Mouse (Mus musculus) ovary, postnatal 10 days (tissue): ENCODE data around the gene Depp1.
"Not testable (repeated sequence)": the region's sequence is repeated elsewhere in the genome, so short reads cannot be mapped to it uniquely, and the experiment has no call there.

Experiments
- DNase-seq: peaks from one replicate; pipeline ENCODE4 v3.0.0; 2022; ENCODE audit warnings: low spot score

Depp1 gene

DNA sequence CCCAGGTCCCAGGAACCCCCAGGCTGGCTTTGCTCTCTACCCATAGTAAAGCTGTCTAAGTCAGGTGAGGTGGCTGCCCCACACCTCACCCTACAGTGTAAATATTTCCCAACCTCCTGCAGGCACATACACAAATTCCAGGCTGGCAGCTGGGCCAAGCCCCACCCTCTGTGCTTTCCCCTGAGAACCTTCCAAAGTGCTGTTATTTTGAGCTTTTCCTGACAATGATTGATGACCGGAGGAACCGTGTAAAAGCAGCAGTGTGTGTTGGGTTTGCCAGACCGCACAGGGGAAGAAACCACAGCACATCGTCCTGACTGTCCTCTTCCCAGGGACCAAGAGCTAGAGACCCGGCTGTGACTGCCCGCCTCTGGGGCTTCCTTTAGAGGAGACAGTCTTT, at the start of gene Depp1:
Gene Depp1, plus strand, starts transcription at position 204 of the 400 bp plus-strand sequence.
- DNase-seq, result no peak

DNA sequence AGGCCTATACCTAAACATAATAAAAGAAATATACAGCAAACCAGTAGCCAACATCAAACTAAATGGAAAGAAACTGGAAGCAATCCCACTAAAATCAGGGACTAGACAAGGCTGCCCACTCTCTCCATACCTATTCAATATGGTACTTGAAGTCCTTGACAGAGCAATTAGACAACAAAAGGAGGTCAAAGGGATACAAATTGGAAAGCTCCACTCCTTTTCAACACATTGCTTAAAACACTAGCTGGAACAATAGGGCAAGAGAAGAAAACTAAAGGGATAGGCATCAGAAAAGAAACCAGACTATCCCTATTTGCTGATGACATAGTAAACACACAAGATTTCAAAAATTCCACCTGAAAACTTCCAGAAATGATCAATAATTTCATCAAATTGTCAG, 49.4 kb upstream of the Depp1 start:
- DNase-seq, result not testable (repeated sequence)

DNA sequence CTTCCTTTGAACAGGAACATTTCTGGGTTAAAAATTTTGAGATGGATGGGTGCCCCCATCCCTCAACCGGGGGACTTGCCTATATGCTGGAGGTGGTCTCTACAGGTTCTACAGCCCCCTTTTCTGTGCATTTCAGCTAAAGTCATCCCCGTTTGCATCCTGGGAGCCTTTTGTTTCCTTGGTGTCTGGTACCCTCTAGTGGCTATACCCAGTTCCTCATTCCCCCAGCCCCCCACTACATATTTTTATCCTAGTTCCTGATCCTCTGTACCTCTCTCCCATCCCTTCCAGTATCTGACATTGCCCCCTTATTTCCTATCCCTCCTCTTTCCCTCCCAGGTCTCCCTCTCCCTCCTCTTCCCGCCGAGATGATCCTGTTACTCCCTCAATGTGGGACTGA, 43.2 kb upstream of the Depp1 start:
- DNase-seq, result no peak

GRCm38 (mm10) chr6:116615719-116616118, 34.7 kb upstream of the Depp1 start:
- no peak for DNase-seq

- DNase-seq, result no peak
Observed at GRCm38 (mm10) chr6:116618073-116618472, 32.3 kb upstream of the Depp1 start.

- DNase-seq, result no peak
Observed at GRCm38 (mm10) chr6:116621318-116622023, 28.9 kb upstream of the Depp1 start.

DNA sequence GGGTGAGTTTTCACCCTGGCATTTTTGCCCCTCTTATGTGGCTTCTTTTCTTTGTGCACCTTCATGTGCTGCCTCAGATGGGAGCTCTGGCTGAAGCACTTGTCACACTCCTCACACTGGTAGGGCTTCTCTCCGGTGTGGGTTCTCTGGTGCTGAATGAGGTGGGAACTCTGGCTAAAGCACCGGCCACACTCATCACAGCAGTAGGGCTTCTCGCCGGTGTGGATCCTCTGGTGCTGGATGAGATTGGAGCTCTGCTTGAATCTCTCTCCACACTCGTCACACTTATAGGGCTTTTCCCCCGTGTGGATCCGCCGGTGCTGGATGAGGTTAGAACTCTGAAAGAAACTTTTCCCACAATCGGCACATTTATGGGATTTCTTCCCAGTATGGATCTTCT, 24.0 kb upstream of the Depp1 start:
- DNase-seq, result not testable (repeated sequence)

GRCm38 (mm10) chr6:116628095-116628494, 22.3 kb upstream of the Depp1 start:
- no peak for DNase-seq

GRCm38 (mm10) chr6:116628539-116629171, 21.8 kb upstream of the Depp1 start, which contains the start of gene Zfp422:
Gene Zfp422, minus strand, starts transcription at chr6:116628999.
- DNase-seq, result peak; percentile 55

DNA sequence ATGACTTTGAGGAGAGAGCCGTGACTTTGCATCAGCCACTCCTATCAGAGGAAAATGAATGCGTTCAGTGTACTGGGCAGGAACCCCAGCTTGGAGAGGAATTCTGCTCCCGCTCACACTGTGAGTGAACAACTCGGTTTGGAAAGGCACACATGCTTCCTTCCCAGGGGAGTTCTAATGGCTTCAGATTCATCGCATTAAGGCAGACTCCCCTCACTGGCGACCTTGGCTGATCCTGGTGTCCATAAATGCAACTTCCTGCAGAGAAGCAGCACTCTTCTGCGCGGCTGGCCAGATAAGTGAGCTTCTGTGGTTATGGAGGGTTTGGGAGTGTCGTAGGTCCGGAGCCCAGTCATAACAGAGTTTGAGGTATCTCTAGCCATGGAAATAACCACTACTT, 20.6 kb upstream of the Depp1 start:
- no peak for DNase-seq

GRCm38 (mm10) chr6:116632129-116632528, 18.3 kb upstream of the Depp1 start:
- peak; percentile 45 for DNase-seq

- DNase-seq, result no peak
Observed at GRCm38 (mm10) chr6:116633741-116634695, 16.4 kb upstream of the Depp1 start.

DNA sequence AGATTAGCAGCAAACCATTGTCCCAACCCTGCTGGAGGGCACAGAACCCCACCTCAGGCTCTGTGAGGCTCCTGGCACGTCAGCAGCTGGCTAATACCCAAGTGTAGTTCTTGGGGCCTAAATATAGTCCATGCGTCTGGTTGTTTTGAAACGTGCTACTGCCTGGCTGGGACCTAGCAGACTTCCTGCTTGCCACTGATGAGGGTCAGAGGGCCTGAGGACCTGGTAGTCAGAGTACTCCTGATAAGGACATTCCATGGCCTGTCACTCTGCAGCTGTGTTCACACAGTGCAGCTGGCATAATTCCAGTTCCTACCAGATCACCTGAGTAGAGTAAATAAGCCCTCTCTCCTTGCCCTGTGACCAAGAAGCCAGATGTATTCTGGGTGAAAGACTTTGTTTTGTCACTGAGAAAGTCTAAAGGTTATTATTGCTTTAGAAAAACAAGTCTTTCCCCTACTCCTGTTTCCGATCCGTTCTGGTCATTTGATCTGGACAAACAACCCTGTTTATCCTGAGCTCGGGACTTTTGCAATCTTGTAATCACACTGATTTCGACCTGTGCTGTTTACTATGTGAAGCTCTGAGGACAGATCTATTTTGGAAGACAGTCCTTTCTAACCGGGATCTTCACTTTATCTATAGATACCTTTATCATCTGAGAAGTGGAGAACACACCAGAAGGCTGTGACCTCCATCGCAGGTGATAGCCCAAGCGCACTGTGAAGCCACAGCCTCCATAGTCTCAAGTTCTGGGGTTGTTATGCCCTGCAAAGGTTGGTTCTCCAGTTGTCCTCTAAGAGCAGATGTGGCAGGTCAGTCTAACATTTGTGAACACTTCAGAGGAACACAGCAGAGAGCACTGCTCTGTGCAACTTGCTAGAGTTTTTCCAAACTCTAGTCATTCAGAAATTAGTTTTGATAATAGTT, 14.9 kb upstream of the Depp1 start:
- no peak for DNase-seq

DNA sequence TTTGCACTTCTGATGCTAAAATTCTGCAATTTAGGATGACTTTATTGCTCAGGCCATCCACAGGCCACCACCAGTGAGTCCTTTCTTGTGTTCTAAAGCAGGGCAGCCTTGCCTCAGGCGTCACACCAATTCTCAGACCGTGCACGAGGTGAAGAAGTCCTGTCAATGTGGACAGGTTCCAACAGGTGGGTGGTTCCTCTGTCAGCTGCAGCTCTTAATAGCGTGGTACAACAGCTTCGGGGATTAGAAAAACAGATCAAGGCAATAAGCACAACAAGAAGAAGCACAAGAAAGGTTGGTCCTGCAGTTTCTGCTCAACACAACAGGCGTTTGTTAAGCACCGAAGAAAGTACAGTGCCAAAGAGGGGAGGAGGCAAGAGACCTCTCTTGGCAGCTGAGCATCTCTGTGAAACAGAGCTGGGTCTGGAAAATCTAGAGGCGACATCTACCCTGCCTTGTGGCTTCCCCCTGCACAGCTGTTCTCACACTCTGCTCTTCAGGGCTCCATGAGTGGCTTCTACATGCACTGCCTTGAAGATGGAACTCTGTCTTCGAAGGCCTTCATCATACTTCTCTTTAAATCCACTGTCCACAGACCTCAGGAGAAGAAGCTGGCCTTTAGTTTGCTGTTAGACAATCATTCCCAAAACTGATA, 13.7 kb upstream of the Depp1 start:
- DNase-seq, result no peak

- DNase-seq, result no peak
Observed at GRCm38 (mm10) chr6:116637496-116637895, 12.9 kb upstream of the Depp1 start.

- DNase-seq, result no peak
Observed at GRCm38 (mm10) chr6:116638871-116639270, 11.5 kb upstream of the Depp1 start.

- no peak for DNase-seq
Observed at GRCm38 (mm10) chr6:116639663-116640062, 10.7 kb upstream of the Depp1 start.

DNA sequence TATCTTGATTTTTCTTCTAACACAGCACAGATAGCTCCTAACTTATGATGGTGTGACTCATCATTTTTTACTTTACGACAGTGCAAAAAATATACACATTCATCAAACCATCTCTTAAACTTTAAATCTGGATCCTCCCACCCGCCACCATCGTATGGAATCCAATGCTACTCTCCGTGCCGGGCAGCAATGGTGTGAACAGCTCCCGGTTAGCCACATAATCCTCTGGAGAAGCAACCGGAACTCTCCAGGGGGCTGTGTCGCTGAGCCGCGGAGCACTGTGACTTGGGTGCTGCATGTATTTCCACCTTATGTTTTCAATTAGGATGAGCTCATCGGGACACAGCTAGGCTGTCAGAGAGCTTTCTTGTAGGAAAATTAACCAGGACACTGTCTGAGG, 7.5 kb upstream of the Depp1 start:
- DNase-seq, result no peak

DNA sequence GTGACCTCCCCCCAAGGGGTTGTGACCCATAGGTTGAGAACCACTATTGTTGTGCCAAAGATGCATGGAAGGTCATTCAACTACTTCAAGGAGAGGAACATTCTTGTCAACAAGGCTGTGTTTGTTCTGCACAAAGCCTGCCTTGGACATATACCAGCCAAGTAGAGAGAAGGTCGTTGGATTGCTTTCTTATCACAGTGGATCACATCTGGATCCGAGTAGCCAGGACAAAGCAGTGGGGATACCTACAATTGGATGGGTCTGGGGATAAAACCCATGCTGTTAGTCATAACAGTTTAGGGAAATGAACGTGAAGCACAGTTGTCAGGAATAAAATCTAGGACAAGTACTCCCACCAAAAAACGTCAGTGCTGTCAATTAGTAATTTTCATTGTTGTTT, 6.5 kb upstream of the Depp1 start:
- DNase-seq, result no peak

GRCm38 (mm10) chr6:116644335-116644734, 6.1 kb upstream of the Depp1 start:
- DNase-seq, result no peak

DNA sequence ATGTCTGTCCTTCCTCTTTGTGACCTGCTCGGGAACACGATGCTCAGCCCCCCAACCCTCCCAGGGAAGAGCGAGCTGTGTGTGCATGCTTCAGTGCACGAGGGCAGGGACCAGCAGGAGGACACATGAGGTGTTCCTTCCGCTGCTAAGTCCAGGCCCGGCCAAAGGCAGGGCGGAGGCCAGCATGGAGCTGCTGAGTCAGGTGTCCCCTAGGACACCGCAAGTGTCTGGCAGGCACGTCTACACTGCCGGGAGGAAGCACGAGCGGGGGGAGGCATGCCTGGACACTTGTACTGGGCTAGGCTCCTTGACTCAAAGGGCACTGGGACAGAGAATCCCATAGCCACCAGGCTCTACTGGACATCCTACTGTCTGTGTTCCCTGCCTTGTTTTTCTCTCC, 2.6 kb upstream of the Depp1 start:
- DNase-seq, result no peak
